Mouse (Mus musculus) forebrain, embryonic 16.5 days (tissue): ENCODE data around the gene Gm9821. TPM values are rescaled to one million over a fixed set of nuclear protein-coding genes. Genes with fewer than 3 reads are reported as not detected.

Experiments
- ATAC-seq: fragments of 200-750 bp; cut with Nextera tagmentation; 2 replicates; pipeline ENCODE4 v1.8.0; 2017; ENCODE audit warnings: mild to moderate bottlenecking, moderate library complexity
- H3K27ac ChIP-seq: fragments of 300-500 bp; sonication (generic); 2 replicates; pipeline ENCODE4 v1.5.1; 2014; ENCODE audit warnings: low read length, control low read depth
- H3K27me3 ChIP-seq: fragments of 300-500 bp; sonication (generic); replicated peaks from 2 replicates; pipeline ENCODE4 v1.6.1; 2014; ENCODE audit warnings: low read length; ENCODE audit not compliant: control insufficient read depth, insufficient read depth
- H3K36me3 ChIP-seq: fragments of 300-500 bp; sonication (generic); 2 replicates; pipeline ENCODE4 v1.6.1; 2014; ENCODE audit not compliant: control insufficient read depth, insufficient read depth
- H3K4me1 ChIP-seq: fragments of 300-500 bp; sonication (generic); replicated peaks from 2 replicates; pipeline ENCODE4 v1.6.1; 2014; ENCODE audit warnings: low read length; ENCODE audit not compliant: control insufficient read depth, insufficient read depth
- H3K4me2 ChIP-seq: fragments of 300-500 bp; sonication (generic); 2 replicates; pipeline ENCODE4 v1.6.1; 2014; ENCODE audit warnings: mild to moderate bottlenecking, low read length, control low read depth
- H3K4me3 ChIP-seq: fragments of 300-500 bp; sonication (generic); replicated peaks from 2 replicates; pipeline ENCODE4 v1.5.1; 2014; ENCODE audit warnings: mild to moderate bottlenecking, low read length, control low read depth
- H3K9ac ChIP-seq: fragments of 300-500 bp; sonication (generic); replicated peaks from 2 replicates; pipeline ENCODE4 v1.6.1; 2014; ENCODE audit warnings: low read depth, low read length, control low read depth
- H3K9me3 ChIP-seq: fragments of 300-500 bp; sonication (generic); 2 replicates; pipeline ENCODE4 v1.6.1; 2016; ENCODE audit warnings: low read length; ENCODE audit not compliant: control insufficient read depth
- WGBS: fragments of 180-500 bp; shearing (Covaris S2); extraction: QIAGEN DNeasy Blood & Tissue Kit; methylation state at CpG from one replicate; pipeline ENCODE4 v1.1.7; 2014; 5-methylcytosine and 5-hydroxymethylcytosine counted together
- polyA plus RNA-seq: library from polyadenylated mRNA; unstranded; fragments of >200 nt; fragmentation: Nextera tagmentation; extraction: Ambion mirVana; gene quantifications from 2 replicates; pipeline ENCODE4 v1.2.1, GENCODE M21; 2015

Gm9821 gene
- polyA plus RNA-seq: 0.37 and 0.46 TPM in 2 replicates

GRCm38 (mm10) chr2:91945483-91945882, at the start of gene Gm9821:
Gene Gm9821, plus strand, starts transcription at chr2:91945703.
- ATAC-seq: no peak
- Histone ChIP-seq H3K4me2 (no peak within 1 kb of the TSS), H3K9ac (peak within 1 kb of the TSS; percentile 15; the same call in 1 of the 2 replicates), H3K36me3 (no peaks in the 10 kb centered on the region), H3K4me3 (no peak within 1 kb of the TSS), H3K27ac (no peak within 1 kb of the TSS), H3K4me1 (peaks cover 37% of the 10 kb centered on the region), H3K9me3 (no peaks in the 10 kb centered on the region), H3K27me3 (no peaks in the 10 kb centered on the region)
- WGBS: 87% methylated on average over 18 of the region's 18 CpGs

DNA sequence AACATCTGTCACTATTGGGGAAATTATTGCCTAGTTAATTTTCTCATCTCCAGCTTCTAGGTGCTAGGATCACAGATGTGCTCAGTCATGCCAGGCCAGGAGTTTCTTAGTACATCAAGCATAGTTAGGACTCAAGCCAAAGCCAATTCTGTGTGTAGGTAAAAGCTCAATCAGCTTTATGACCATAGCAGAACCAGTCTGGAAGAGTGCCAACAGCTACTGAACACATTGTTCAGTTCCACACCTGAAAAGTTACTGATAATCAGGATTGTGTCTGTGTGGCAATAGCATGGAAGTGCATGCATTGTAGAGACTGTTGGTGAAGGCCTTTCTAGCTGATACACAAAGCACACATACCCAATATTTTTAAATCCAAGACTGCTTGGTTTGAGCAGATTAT, 47.5 kb upstream of the Gm9821 start:
- H3K27ac ChIP-seq: no peak overlapping the region
- no peaks in the 10 kb centered on the region for H3K4me1 ChIP-seq
- H3K36me3 ChIP-seq: peaks cover 3% of the 10 kb centered on the region
- no peaks in the 10 kb centered on the region for H3K27me3 ChIP-seq
- no peak overlapping the region for H3K4me2 ChIP-seq
- H3K4me3 ChIP-seq: no peak overlapping the region
- H3K9me3 ChIP-seq: no peaks in the 10 kb centered on the region
- no peak overlapping the region for H3K9ac ChIP-seq
- ATAC-seq: no peak

GRCm38 (mm10) chr2:91899141-91899540, 46.4 kb upstream of the Gm9821 start:
- no peak overlapping the region for H3K4me2 ChIP-seq
- WGBS: 93% methylated on average over 3 of the region's 3 CpGs
- no peaks in the 10 kb centered on the region; the same call in 1 of the 2 replicates for H3K4me1 ChIP-seq
- H3K36me3 ChIP-seq: peaks cover 3% of the 10 kb centered on the region
- H3K9ac ChIP-seq: no peak overlapping the region
- H3K4me3 ChIP-seq: no peak overlapping the region
- no peaks in the 10 kb centered on the region for H3K27me3 ChIP-seq
- no peak for ATAC-seq
- H3K9me3 ChIP-seq: no peaks in the 10 kb centered on the region
- no peak overlapping the region for H3K27ac ChIP-seq

- H3K27ac ChIP-seq: no peak overlapping the region
- H3K9ac ChIP-seq: no peak overlapping the region
- no peaks in the 10 kb centered on the region for H3K9me3 ChIP-seq
- no peak for ATAC-seq
- peaks cover 3% of the 10 kb centered on the region for H3K36me3 ChIP-seq
- no peak overlapping the region for H3K4me2 ChIP-seq
- no peak overlapping the region for H3K4me3 ChIP-seq
- peaks cover 11% of the 10 kb centered on the region for H3K4me1 ChIP-seq
- no peaks in the 10 kb centered on the region for H3K27me3 ChIP-seq
- WGBS: 93% methylated on average over 8 of the region's 8 CpGs
Measured at GRCm38 (mm10) chr2:91900431-91900830, 45.1 kb upstream of the Gm9821 start.

DNA sequence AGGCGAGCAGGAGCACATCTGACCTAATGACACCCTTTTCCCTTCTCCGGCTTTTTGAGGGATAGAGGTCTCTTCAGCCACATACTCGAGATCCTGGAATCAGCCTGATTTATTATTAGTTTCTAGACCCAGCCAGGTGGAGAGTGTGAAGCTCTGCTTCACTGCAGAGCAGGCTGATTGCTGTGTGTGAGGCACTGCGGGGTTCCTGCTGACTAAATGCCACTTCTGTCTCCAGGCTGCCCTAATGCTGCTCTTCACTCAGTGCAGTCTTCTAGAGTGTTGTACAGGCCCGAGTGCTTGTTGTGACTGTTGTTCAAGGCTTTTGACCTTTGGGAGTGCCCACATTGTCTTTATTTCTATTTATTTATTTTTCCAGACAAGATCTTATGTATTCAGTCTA, 43.2 kb upstream of the Gm9821 start:
- Histone ChIP-seq H3K27me3 (no peaks in the 10 kb centered on the region), H3K9ac (no peak overlapping the region), H3K27ac (no peak overlapping the region), H3K9me3 (no peaks in the 10 kb centered on the region), H3K4me3 (no peak overlapping the region), H3K4me2 (no peak overlapping the region), H3K36me3 (peaks cover 3% of the 10 kb centered on the region), H3K4me1 (peaks cover 11% of the 10 kb centered on the region)
- WGBS: 81% methylated on average over 5 of the region's 5 CpGs
- no peak for ATAC-seq

DNA sequence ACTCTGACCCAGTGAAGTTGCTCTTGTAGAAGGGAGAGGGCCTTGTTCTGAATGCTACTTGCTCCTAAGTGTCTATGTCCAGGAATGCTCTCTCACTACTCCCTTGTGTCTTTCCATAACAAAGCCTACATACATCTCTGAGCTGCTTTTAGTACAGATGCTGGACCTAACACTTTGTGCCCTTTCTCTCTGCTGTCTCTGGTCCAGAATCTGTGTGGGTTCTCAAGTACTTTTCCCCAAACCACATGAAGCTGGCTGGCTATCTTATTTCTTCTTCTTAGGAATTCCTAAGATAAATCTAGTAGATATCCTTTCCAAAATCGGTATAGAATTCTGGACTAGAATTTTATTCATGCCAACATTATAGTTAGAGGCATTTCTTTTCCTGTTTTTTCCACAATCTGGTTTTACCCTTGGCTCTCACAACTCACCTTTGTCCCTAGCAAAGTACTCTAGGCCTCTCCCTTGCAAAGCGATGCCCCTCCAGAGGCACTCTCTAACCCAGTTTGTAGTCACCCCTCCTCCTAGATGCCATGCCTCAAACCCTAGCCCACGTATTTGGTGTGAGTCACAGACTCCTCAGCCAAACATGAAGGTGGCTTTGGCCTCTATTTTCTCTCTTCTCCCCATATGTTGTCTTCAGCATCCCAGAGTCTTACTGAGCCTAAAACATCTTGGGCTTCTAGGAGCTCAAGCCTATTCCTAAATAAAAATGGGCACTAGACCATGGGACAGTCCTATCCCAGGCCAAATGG, 42.2 kb upstream of the Gm9821 start:
- 89% methylated on average over 3 of the region's 3 CpGs for WGBS
- no peak for ATAC-seq
- H3K9me3 ChIP-seq: no peaks in the 10 kb centered on the region

GRCm38 (mm10) chr2:91904618-91905307, 40.7 kb upstream of the Gm9821 start:
- Histone ChIP-seq H3K9me3 (no peaks in the 10 kb centered on the region), H3K36me3 (peaks cover 7% of the 10 kb centered on the region), H3K27ac (peak overlapping the region; percentile 64), H3K4me1 (peaks cover 11% of the 10 kb centered on the region), H3K4me3 (no peak overlapping the region), H3K27me3 (no peaks in the 10 kb centered on the region), H3K9ac (no peak overlapping the region), H3K4me2 (no peak overlapping the region)
- ATAC-seq: peak; percentile 92
- 17% methylated on average over 5 of the region's 5 CpGs for WGBS

More for the DNA sequence above, 42.2 kb upstream of the Gm9821 start:
- Histone ChIP-seq H3K4me2 (no peak overlapping the region), H3K27me3 (no peaks in the 10 kb centered on the region), H3K4me1 (peaks cover 11% of the 10 kb centered on the region), H3K27ac (no peak overlapping the region), H3K9ac (no peak overlapping the region), H3K4me3 (no peak overlapping the region), H3K36me3 (peaks cover 3% of the 10 kb centered on the region)

- no peak for ATAC-seq
- Histone ChIP-seq H3K36me3 (peaks cover 13% of the 10 kb centered on the region), H3K27ac (no peak overlapping the region), H3K9me3 (no peaks in the 10 kb centered on the region), H3K4me1 (peaks cover 11% of the 10 kb centered on the region), H3K9ac (no peak overlapping the region), H3K27me3 (no peaks in the 10 kb centered on the region), H3K4me2 (no peak overlapping the region), H3K4me3 (no peak overlapping the region)
- 86% methylated on average over 2 of the region's 2 CpGs for WGBS
Measured at GRCm38 (mm10) chr2:91906141-91906540, 39.4 kb upstream of the Gm9821 start.

- Histone ChIP-seq H3K27me3 (no peaks in the 10 kb centered on the region), H3K27ac (no peak overlapping the region), H3K9me3 (no peaks in the 10 kb centered on the region), H3K36me3 (peaks cover 26% of the 10 kb centered on the region), H3K9ac (no peak overlapping the region), H3K4me2 (no peak overlapping the region), H3K4me1 (no peaks in the 10 kb centered on the region), H3K4me3 (no peak overlapping the region)
- WGBS: 85% methylated on average over 3 of the region's 3 CpGs
- ATAC-seq: no peak
Measured at GRCm38 (mm10) chr2:91912616-91913015, 32.9 kb upstream of the Gm9821 start.
